Mouse (Mus musculus) heart, adult 18-20 months (tissue): ENCODE data around the gene Cdc14a. TPM values are rescaled to one million over a fixed set of nuclear protein-coding genes. Genes with fewer than 3 reads are reported as not detected.

Experiments
- total RNA-seq, 2 experiments: library from RNA; stranded (reverse); gene quantifications; 2 replicates each; pipeline ENCODE4 v1.2.3; 2021

Cdc14a gene
- total RNA-seq, 2 experiments from 2014 or later = 2.6 to 3.9 TPM

Other genes with a start within 250 kb of the Cdc14a start
- gene Gpr88, start 170.5 kb downstream of the Cdc14a start, total RNA-seq = under 1 TPM; 0.12 to 0.23 TPM
- 10 to 100 TPM; 19.9 to 22.7 TPM for gene Rtca, start 84.2 kb upstream of the Cdc14a start, total RNA-seq
- 10 to 100 TPM; 51.0 to 54.6 TPM for gene Dbt, start 89.0 kb upstream of the Cdc14a start, total RNA-seq
- gene Lrrc39, start 138.9 kb upstream of the Cdc14a start, total RNA-seq = 10 to 100 TPM; 75.5 to 77.6 TPM
- 1 to 10 TPM; 1.6 to 2.2 TPM for gene Sass6, start 170.9 kb upstream of the Cdc14a start, total RNA-seq
- 1 to 10 TPM; 4.8 to 5.3 TPM for gene Trmt13, start 190.6 kb upstream of the Cdc14a start, total RNA-seq
- gene Mfsd14a, start 238.6 kb upstream of the Cdc14a start, total RNA-seq = 10 to 100 TPM; 15.9 to 18.4 TPM